Mouse (Mus musculus): Measurements from ENCODE around the gene Pdzd4. TPM values are rescaled to one million over a fixed set of nuclear protein-coding genes. Genes with fewer than 3 reads are reported as not detected.

The Pdzd4 gene
- total and polyA plus RNA-seq, 2 experiments: 0.09 to 0.16 TPM

DNA sequence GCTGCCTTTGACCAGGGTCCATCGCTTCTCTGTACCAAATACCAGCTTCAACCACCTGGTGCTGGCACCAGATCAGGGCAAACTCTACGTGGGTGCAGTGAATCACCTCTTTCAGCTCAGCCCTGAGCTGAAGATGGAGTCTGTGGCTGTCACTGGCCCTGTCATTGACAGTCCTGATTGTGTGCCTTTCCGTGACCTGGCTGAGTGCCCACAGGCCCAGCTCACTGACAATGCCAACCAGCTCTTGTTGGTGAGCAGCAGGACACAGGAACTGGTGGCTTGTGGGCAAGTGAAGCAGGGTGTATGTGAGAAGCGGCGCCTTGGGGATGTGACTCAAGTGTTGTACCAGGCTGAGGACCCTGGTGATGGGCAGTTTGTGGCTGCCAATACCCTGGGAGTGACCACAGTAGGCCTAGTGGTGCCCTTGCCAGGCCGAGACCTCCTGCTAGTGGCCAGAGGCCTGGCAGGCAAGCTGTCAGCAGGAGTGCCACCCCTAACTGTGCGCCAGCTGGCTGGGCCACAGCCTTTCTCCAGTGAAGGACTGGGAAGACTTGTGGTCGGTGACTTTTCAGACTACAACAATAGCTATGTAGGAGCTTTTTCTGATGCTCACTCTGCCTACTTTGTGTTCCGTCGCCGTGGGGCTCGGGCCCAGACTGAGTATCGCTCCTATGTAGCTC is 66.0 kb downstream of the Pdzd4 start:
- 86% methylated on average over 13 of the region's 13 CpGs for WGBS
- H3K79me2 ChIP-seq (ENCODE audit: control insufficient read depth, insufficient read depth, low read length): no peaks in the 10 kb centered on the region
- H3K36me3 ChIP-seq (ENCODE audit: control insufficient read depth, insufficient read depth, low read length): no peaks in the 10 kb centered on the region
- H3K4me3 ChIP-seq (ENCODE audit: insufficient read depth, low read depth, low read length): no peak overlapping the region
- no peak for TF ChIP-seq CTCF (IDR thresholded peaks at IDR 0.05; ENCODE audit: low read depth, low read length)
- TF ChIP-seq POLR2A (IDR thresholded peaks at IDR 0.05; ENCODE audit: extremely low read depth, insufficient read depth, low read length): no peak
- no peaks in the 10 kb centered on the region; the same call in 1 of the 2 replicates for H3K27me3 ChIP-seq (ENCODE audit: control insufficient read depth, insufficient read depth, low read length)
- H3K27ac ChIP-seq (replicated peaks; ENCODE audit: insufficient read depth, low read depth, low read length): no peak overlapping the region
- no peak for DNase-seq (ENCODE audit: extremely low read depth, low read depth, low spot score)
- no peak overlapping the region for H3K9ac ChIP-seq (ENCODE audit: low read depth, low read length)
- no peaks in the 10 kb centered on the region for H3K4me1 ChIP-seq (ENCODE audit: control insufficient read depth, insufficient read depth, low read length)

- no peak for DNase-seq (ENCODE audit: extremely low read depth, low read depth, low spot score)
- no peaks in the 10 kb centered on the region for H3K4me1 ChIP-seq (ENCODE audit: control insufficient read depth, insufficient read depth, low read length)
- H3K9ac ChIP-seq (ENCODE audit: low read depth, low read length): no peak within 1 kb of the TSS
- H3K79me2 ChIP-seq (ENCODE audit: control insufficient read depth, insufficient read depth, low read length): no peaks in the 10 kb centered on the region
- H3K4me3 ChIP-seq (ENCODE audit: insufficient read depth, low read depth, low read length): no peak within 1 kb of the TSS
- 81% methylated on average over 5 of the region's 5 CpGs for WGBS
- H3K27me3 ChIP-seq (ENCODE audit: control insufficient read depth, insufficient read depth, low read length): no peaks in the 10 kb centered on the region; the same call in 1 of the 2 replicates
- no peaks in the 10 kb centered on the region for H3K36me3 ChIP-seq (ENCODE audit: control insufficient read depth, insufficient read depth, low read length)
- TF ChIP-seq CTCF (IDR thresholded peaks at IDR 0.05; ENCODE audit: low read depth, low read length) (no peak), POLR2A (IDR thresholded peaks at IDR 0.05; ENCODE audit: extremely low read depth, insufficient read depth, low read length) (no peak)
- no peak within 1 kb of the TSS for H3K27ac ChIP-seq (replicated peaks; ENCODE audit: insufficient read depth, low read depth, low read length)
Measured at GRCm38 (mm10) chrX:73756334-73757140, 68.2 kb downstream of the Pdzd4 start, which contains the start of gene Plxnb3. TSS of gene Plxnb3 (plus strand) at chrX:73757090.

DNA sequence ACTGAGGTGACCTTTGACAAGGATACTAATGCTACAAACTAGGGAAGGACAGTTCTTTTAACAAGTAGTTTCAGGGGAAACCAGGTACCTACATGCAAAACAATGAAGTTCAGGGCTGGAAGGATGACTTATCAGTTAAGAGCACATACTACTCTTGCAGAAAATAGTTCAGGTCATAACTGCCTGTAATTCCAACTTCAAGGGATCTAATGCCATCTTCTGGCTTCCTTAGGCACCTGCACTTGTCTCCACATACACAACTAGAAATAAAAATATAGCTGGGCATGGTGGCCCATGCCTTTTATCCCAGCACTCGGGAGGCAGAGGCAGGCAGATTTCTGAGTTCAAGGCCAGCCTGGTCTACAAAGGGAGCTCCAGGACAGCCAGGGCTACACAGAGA is 75.8 kb downstream of the Pdzd4 start:
- Histone ChIP-seq H3K27me3 (ENCODE audit: control insufficient read depth, insufficient read depth, low read length) (no peaks in the 10 kb centered on the region), H3K79me2 (ENCODE audit: control insufficient read depth, insufficient read depth, low read length) (no peaks in the 10 kb centered on the region), H3K36me3 (ENCODE audit: control insufficient read depth, insufficient read depth, low read length) (no peaks in the 10 kb centered on the region), H3K4me1 (ENCODE audit: control insufficient read depth, insufficient read depth, low read length) (no peaks in the 10 kb centered on the region), H3K27ac (replicated peaks; ENCODE audit: insufficient read depth, low read depth, low read length) (no peak overlapping the region), H3K9ac (ENCODE audit: low read depth, low read length) (no peak overlapping the region), H3K4me3 (ENCODE audit: insufficient read depth, low read depth, low read length) (no peak overlapping the region)
- WGBS: 90% methylated on average over 1 of the region's 1 CpGs
- no peak for DNase-seq (ENCODE audit: extremely low read depth, low read depth, low spot score)
- no peak for TF ChIP-seq POLR2A (IDR thresholded peaks at IDR 0.05; ENCODE audit: extremely low read depth, insufficient read depth, low read length)
- no peak for TF ChIP-seq CTCF (IDR thresholded peaks at IDR 0.05; ENCODE audit: low read depth, low read length)

- Histone ChIP-seq H3K79me2 (ENCODE audit: control insufficient read depth, insufficient read depth, low read length) (no peaks in the 10 kb centered on the region), H3K4me3 (ENCODE audit: insufficient read depth, low read depth, low read length) (no peak overlapping the region), H3K36me3 (ENCODE audit: control insufficient read depth, insufficient read depth, low read length) (no peaks in the 10 kb centered on the region), H3K4me1 (ENCODE audit: control insufficient read depth, insufficient read depth, low read length) (no peaks in the 10 kb centered on the region), H3K27ac (replicated peaks; ENCODE audit: insufficient read depth, low read depth, low read length) (no peak overlapping the region), H3K27me3 (ENCODE audit: control insufficient read depth, insufficient read depth, low read length) (no peaks in the 10 kb centered on the region), H3K9ac (ENCODE audit: low read depth, low read length) (no peak overlapping the region)
- DNase-seq (ENCODE audit: extremely low read depth, low read depth, low spot score): no peak
- TF ChIP-seq CTCF (IDR thresholded peaks at IDR 0.05; ENCODE audit: low read depth, low read length) (no peak), POLR2A (IDR thresholded peaks at IDR 0.05; ENCODE audit: extremely low read depth, insufficient read depth, low read length) (no peak)
- 86% methylated on average over 1 of the region's 1 CpGs for WGBS
Measured at GRCm38 (mm10) chrX:73744774-73745481, 79.8 kb downstream of the Pdzd4 start.

Other genes with a start within 250 kb of the Pdzd4 start
- gene Dusp9, start 185.6 kb downstream of the Pdzd4 start, total RNA-seq (2014; rRNA removed): 0.07 TPM in 1 of 2 replicates, not detected in the other
- gene Dusp9, start 185.6 kb downstream of the Pdzd4 start, polyA plus RNA-seq (2012; rRNA removed): 0.04 TPM in 1 of 2 replicates, not detected in the other
- gene Pnck, start 164.9 kb downstream of the Pdzd4 start, total RNA-seq (2014; rRNA removed): not detected in 2 replicates
- 0.07 TPM in 1 of 2 replicates, not detected in the other for gene Pnck, start 164.9 kb downstream of the Pdzd4 start, polyA plus RNA-seq (2012; rRNA removed)
- 1.0 and 2.6 TPM in 2 replicates for gene Slc6a8, start 151.8 kb downstream of the Pdzd4 start, total RNA-seq (2014; rRNA removed)
- 2.3 and 5.2 TPM in 2 replicates for gene Slc6a8, start 151.8 kb downstream of the Pdzd4 start, polyA plus RNA-seq (2012; rRNA removed)
- gene Bcap31, start 108.8 kb downstream of the Pdzd4 start, total RNA-seq (2014; rRNA removed): 154 and 168 TPM in 2 replicates
- 69.8 and 85.5 TPM in 2 replicates for gene Bcap31, start 108.8 kb downstream of the Pdzd4 start, polyA plus RNA-seq (2012; rRNA removed)
- 8.6 and 9.3 TPM in 2 replicates for gene Abcd1, start 108.4 kb downstream of the Pdzd4 start, total RNA-seq (2014; rRNA removed)
- gene Abcd1, start 108.4 kb downstream of the Pdzd4 start, polyA plus RNA-seq (2012; rRNA removed): 24.3 and 26.2 TPM in 2 replicates
- 0.07 and 0.09 TPM in 2 replicates for gene Plxnb3, start 67.9 kb downstream of the Pdzd4 start, total RNA-seq (2014; rRNA removed)
- 0.15 and 0.20 TPM in 2 replicates for gene Plxnb3, start 67.9 kb downstream of the Pdzd4 start, polyA plus RNA-seq (2012; rRNA removed)
- gene Srpk3, start 50.6 kb downstream of the Pdzd4 start, total RNA-seq (2014; rRNA removed): 0.27 TPM in 1 of 2 replicates, not detected in the other
- 0.16 and 0.72 TPM in 2 replicates for gene Srpk3, start 50.6 kb downstream of the Pdzd4 start, polyA plus RNA-seq (2012; rRNA removed)
- 81.1 and 84.7 TPM in 2 replicates for gene Idh3g, start 38.1 kb downstream of the Pdzd4 start, total RNA-seq (2014; rRNA removed)
- gene Idh3g, start 38.1 kb downstream of the Pdzd4 start, polyA plus RNA-seq (2012; rRNA removed): 130 and 161 TPM in 2 replicates
- gene Ssr4, start 37.9 kb downstream of the Pdzd4 start, total RNA-seq (2014; rRNA removed): 179 and 195 TPM in 2 replicates
- gene Ssr4, start 37.9 kb downstream of the Pdzd4 start, polyA plus RNA-seq (2012; rRNA removed): 309 and 426 TPM in 2 replicates
- not detected in 2 replicates for gene Avpr2, start 67.1 kb upstream of the Pdzd4 start, total RNA-seq (2014; rRNA removed)
- not detected in 2 replicates for gene Avpr2, start 67.1 kb upstream of the Pdzd4 start, polyA plus RNA-seq (2012; rRNA removed)
- 0.09 and 0.47 TPM in 2 replicates for gene L1cam, start 71.1 kb upstream of the Pdzd4 start, total RNA-seq (2014; rRNA removed)
- gene L1cam, start 71.1 kb upstream of the Pdzd4 start, polyA plus RNA-seq (2012; rRNA removed): 0.06 and 0.17 TPM in 2 replicates
- gene Arhgap4, start 96.9 kb upstream of the Pdzd4 start, total RNA-seq (2014; rRNA removed): 3.4 and 3.6 TPM in 2 replicates
- gene Arhgap4, start 96.9 kb upstream of the Pdzd4 start, polyA plus RNA-seq (2012; rRNA removed): 4.8 and 8.6 TPM in 2 replicates
- 44.6 and 46.8 TPM in 2 replicates for gene Naa10, start 97.0 kb upstream of the Pdzd4 start, total RNA-seq (2014; rRNA removed)
- 51.7 and 55.9 TPM in 2 replicates for gene Naa10, start 97.0 kb upstream of the Pdzd4 start, polyA plus RNA-seq (2012; rRNA removed)
- 4.1 and 8.5 TPM in 2 replicates for gene Renbp, start 105.9 kb upstream of the Pdzd4 start, total RNA-seq (2014; rRNA removed)
- gene Renbp, start 105.9 kb upstream of the Pdzd4 start, polyA plus RNA-seq (2012; rRNA removed): 2.1 and 2.9 TPM in 2 replicates
- gene Hcfc1, start 141.4 kb upstream of the Pdzd4 start, total RNA-seq (2014; rRNA removed): 8.9 and 13.6 TPM in 2 replicates
- 16.5 and 21.6 TPM in 2 replicates for gene Hcfc1, start 141.4 kb upstream of the Pdzd4 start, polyA plus RNA-seq (2012; rRNA removed)
- 17.0 and 26.4 TPM in 2 replicates for gene Irak1, start 198.9 kb upstream of the Pdzd4 start, total RNA-seq (2014; rRNA removed)
- gene Irak1, start 198.9 kb upstream of the Pdzd4 start, polyA plus RNA-seq (2012; rRNA removed): 84.7 and 86.7 TPM in 2 replicates

Measured in liver, adult 2 months (tissue).